Mouse (Mus musculus): ENCODE data around the gene Cad.
"Not testable (repeated sequence)": the region's sequence is repeated elsewhere in the genome, so short reads cannot be mapped to it uniquely, and the experiment has no call there.

Cad gene

DNA sequence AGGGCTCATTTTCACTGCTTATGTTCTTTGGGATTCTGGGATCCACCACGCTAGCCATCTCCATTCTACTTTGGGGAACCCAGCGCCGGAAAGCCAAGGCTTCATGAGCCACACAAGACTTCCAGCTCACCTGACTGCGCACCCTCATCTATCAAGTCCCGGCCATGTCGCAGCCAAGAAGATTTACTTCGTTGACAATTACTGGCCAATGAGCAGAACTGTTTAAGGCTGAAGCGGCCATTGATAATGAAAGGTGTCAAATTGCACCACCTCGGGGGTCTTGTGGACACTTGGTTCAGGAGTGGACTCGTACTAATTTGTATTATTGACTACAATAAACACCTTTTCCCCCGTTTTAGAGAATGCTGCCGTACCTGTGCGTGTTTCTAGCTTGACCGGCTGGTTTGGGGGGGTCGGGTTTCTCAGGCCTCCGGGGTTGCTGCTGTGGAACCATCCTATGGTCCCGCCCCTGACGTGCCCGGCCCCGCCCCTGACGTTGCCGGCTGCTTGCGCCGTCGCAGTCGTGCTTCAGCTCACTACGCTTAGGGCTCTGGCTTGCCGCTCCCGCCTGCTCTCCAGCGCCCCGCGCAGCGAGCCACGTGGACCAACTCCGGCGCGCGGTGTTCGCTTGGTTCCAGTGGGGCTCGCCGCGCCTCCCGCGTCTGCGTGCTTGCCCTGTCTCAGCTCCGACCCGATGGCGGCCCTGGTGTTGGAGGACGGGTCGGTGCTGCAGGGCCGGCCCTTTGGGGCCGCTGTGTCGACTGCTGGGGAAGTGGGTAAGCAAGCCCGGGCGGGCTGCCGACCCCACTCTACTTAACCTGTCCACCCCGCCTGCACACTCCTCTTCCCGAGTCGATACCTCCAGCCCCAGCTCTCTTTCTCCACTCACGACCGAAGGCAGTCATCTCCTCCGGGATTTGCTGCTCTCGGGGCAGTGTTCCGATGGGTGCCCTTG, at the start of gene Cad:
Gene Cad (plus strand): TSS at position 520 of the 955 bp plus-strand sequence.
- DNase-seq (ENCODE audit: low read depth, low spot score): peak; percentile 91

DNA sequence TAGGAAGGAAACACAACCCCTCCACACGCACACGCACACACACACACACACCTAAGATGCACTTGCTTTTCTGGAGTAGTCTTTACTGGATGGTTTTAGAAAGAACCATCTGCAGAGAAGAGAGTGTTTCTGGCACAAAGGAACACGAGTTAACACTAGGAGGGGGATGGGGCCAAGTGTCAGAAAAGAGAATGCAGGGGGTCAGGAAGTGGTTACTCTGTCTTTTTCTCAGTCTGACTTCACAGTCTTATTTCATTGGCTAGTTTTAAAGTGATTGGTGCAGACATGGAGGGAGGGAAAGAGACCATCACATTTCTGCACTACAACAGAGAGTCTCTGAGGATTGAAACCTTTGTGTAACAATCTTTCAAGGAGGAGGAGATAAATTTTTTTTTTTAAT, 41.8 kb upstream of the Cad start:
- DNase-seq (ENCODE audit: low read depth, low spot score): no peak

- DNase-seq (ENCODE audit: low read depth, low spot score): no peak
Observed at GRCm38 (mm10) chr5:31015913-31016312, 38.7 kb upstream of the Cad start.

- not testable (repeated sequence) for DNase-seq (ENCODE audit: low read depth, low spot score)
Observed at GRCm38 (mm10) chr5:31021790-31022189, 32.8 kb upstream of the Cad start.

DNA sequence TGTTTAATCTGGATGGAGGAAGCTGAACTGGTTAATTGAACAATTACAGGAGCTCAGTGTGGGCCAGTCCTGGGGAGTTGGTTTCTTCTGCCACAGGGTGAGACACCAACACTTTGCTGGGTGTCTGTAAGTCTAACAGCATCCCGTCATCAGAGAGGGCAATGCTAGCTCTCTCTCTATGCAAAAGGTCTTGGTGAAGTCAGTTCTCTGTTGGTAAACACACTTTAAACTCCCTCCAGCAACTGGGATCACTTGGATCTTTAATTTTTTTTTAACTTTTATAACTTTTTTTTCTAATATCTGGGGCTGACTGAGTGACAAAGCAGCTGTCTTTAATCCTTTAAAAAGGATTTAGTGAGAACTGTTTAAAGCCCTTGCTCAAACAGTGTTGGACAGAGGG, 31.9 kb upstream of the Cad start:
- no peak for DNase-seq (ENCODE audit: low read depth, low spot score)

DNA sequence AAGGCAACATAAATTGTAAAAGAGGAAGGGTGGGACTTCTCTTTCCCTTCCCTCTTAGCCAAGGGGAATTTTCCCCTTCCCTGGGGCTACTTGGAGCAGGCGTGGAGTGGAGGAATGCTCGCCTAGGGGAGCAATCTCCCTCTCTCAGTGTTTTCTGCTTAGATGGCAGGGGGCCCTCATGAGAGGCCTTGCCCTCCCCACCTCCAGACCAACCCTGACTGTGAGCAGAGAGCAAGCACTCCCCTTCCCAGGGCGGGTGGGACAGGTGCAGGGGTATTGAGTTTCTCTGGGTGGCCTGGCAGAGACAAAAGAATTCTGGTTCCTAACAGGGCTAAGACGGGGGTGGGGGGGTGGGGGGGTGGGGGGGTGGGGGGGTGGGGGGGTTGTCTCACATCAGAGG, 31.3 kb upstream of the Cad start:
- no peak for DNase-seq (ENCODE audit: low read depth, low spot score)

DNA sequence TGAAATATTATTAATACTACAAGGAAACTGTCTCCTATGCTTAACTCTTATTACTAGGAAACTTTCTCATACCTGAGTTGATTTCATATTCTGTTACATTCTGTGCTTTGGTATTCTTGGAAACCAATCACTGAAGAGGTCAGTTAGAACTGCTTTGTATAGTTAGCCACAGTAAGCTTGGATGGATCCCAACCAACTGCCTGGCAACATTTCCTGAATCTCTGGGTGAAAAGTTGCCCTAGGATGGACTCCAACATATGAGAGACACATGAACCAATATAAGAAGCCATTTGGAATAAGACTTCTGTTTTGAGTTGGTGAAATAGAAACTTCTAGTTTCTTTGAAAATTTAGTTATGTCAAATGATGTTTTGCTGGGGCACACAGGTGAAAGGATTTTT, 29.9 kb upstream of the Cad start:
- DNase-seq (ENCODE audit: low read depth, low spot score): no peak

- no peak for DNase-seq (ENCODE audit: low read depth, low spot score)
Observed at GRCm38 (mm10) chr5:31030926-31031325, 23.7 kb upstream of the Cad start.

- no peak for DNase-seq (ENCODE audit: low read depth, low spot score)
Observed at GRCm38 (mm10) chr5:31031508-31031907, 23.1 kb upstream of the Cad start.

DNA sequence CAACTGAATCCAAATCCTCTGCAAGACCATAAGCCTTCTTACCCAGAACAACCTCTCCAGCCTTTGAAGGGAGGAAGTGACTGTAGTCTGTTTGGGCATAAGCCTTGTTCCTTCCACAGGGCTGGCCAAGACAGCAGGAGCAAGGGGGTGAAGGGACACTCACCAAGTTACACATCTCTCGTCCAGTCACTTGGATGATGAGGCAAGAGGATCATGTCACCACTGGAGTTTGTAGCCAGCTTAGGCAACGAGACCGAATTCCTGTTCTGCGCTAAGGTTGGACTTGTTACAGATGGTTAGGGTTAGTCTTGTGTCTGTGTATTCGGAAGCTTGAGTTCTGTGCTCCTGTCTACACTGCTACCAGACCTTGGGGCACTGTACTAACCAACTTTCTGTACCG, 19.9 kb upstream of the Cad start:
- DNase-seq (ENCODE audit: low read depth, low spot score): no peak

DNA sequence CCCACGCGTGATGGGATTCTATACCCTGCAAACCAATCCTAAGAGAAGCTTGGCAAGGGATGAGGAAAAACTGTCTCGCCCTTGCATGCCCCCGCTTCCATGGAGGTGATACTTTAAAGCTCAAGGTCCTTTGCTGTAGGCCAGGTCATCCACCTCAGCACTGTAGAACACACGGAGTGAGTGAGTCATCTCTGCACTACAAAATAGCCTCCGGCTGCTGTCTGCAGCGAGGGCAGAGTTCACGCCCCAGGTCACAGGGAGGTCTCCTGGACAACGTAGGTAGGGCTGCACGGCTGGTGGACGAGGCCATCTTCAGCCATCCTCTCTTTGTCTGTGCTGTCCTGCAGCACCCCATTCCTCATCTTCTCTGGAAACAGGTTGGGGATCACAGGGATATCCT, 18.0 kb upstream of the Cad start:
- not testable (repeated sequence) for DNase-seq (ENCODE audit: low read depth, low spot score)

DNA sequence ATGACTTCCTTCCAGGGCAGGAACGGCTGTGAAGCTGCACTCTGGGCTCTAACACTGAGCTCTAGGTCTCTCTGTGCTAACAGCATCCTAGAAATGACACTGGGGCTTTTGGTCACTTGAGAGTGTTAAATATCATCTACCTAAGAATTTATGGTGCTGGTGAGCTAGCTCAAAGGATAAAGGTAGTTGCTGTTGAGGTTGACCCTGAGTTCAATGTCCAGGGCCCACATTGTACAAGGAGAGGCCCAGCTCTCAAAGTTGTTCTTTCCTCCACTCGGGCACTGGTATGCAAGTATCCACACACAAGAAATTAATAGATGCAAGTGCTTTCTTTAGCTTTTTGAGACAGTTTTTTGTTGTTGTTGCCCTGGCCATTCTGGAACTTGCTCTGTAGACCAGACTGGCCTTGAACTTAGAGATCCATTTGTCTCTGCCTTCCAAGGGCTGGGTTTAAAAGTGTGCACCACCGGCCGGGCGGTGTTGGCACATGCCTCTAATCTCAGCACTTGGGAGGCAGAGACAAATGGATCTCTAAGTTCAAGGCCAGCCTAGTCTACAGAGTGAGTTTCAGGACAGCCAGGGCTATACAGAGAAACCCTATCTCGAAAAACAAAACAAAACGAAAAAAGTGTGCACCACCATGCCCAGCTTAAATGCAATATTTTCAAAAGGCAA, 16.3 kb upstream of the Cad start:
- no peak for DNase-seq (ENCODE audit: low read depth, low spot score)

GRCm38 (mm10) chr5:31046416-31046815, 8.2 kb upstream of the Cad start:
- no peak for DNase-seq (ENCODE audit: low read depth, low spot score)

- no peak for DNase-seq (ENCODE audit: low read depth, low spot score)
Observed at GRCm38 (mm10) chr5:31047074-31047473, 7.5 kb upstream of the Cad start.

DNA sequence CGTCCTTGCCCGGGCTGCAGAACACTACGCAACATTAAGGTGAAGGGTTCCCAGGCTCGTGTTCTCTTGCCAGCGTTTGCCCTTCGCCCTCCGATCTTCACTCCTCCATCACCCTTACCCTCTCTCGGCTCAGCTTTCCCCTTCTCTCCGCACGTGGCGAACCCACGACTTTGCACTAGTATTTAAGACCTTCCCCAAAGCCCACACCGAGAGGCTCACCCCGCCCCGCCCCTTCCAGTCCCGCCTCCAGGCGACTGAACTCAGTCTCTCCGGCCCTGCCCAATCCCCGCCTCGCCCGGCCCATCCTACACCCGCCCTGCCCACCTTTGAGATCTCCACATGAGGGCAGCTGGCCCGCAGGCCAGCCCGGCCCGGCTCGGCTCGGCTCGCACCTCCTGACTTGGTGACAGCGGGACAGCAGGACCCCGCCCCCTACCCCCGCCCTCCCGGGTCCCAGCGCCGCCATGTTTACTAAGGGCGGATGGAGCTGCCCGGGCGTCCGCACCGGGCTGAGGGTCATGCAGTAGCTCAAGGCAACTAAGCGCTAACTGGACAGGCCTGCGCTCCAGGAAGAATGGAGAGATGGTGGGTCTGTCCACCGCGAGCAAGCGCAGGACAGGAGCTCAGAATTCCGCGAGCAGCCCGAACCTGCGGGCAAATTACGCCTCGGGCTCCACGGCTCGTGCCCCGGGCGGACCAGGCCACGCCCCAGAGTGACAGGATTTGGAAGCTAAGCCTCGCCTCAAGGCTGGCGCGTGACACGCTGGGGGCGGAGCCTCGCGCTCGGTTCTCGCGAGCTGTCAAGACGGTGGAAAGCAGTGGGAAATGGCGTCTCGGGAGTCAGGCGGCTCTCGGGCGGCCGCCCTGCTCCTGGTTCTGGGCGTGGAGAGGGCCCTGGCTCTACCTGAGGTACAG, 6.5 kb upstream of the Cad start, which contains the start of gene Atraid:
Gene Atraid (plus strand): TSS at position 465 of the 915 bp plus-strand sequence.
- peak; percentile 98 for DNase-seq (ENCODE audit: low read depth, low spot score)

- peak; percentile 65 for DNase-seq (ENCODE audit: low read depth, low spot score)
Observed at GRCm38 (mm10) chr5:31048763-31049641, 5.6 kb upstream of the Cad start, which contains the start of gene Slc5a6. Slc5a6 (minus strand) TSS chr5:31048924.

GRCm38 (mm10) chr5:31050427-31050826, 4.2 kb upstream of the Cad start:
- DNase-seq (ENCODE audit: low read depth, low spot score): no peak

GRCm38 (mm10) chr5:31053728-31054127, 852 bp upstream of the Cad start:
- not testable (repeated sequence) for DNase-seq (ENCODE audit: low read depth, low spot score)

DNA sequence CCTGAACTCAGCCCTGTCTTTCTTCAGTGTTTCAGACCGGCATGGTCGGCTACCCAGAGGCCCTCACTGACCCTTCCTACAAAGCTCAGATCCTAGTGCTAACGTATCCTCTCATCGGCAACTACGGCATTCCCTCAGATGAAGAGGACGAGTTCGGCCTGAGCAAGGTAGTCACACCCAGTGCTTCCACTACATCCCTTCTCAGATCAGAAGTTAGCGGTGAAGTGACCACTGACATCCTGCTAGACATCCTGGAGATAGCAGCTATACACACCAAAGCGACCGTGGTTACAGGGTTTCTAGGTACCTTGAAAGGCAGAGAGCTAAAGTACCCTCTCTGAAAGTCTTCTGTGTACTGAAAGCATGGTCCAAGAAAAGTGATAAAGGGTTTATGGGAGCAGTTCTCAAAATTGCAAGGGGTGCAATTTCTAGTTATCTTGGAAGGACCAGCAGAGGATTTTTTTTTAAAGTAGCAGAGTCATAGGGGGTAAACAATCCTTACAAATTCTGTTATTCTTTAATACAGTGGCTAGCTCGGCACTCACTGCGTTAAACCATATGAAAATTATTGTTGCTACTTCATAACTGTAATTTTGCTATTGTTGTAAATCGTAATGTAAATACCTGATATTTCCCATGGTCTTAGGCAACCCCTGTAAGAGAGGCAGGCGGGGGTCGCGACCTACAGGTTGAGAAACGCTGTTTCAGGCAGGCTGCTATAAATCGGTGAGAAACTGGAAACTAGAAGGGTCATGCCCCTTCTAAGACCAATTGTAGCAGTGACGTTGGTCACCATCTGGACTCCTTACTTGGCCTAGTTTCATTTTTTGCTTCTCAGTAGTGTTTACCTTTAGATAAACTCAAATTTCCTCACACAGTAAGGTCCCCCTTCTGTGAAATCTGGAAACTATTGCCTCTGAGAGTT, 898 bp downstream of the Cad start:
- DNase-seq (ENCODE audit: low read depth, low spot score): no peak
